Mouse (Mus musculus): Measurements from ENCODE around the gene E330014E10Rik.
"Not testable (repeated sequence)": the region's sequence is repeated elsewhere in the genome, so short reads cannot be mapped to it uniquely, and the experiment has no call there.

E330014E10Rik gene

DNA sequence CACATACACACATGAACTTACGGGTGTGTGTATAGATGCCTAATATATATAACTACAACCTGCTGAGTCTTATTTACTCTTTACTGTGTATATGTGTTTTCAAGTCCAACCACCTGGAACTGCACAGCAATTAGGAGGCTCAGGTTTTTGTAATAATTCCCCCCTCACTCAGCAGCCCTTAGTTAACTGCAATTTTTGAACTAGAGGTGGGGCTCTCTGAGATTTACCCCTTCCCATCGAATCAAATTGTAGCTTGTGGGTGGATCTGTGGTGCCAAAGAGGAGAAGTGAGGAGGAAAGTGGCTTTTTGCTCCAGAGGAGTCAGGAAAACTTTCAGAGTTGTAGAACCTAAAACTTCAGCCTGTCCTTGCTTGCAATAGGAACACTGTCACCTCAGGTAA lies at the start of gene E330014E10Rik:
E330014E10Rik (plus strand) TSS at position 301 of the 400 bp plus-strand sequence.
- not testable (repeated sequence) for DNase-seq

DNA sequence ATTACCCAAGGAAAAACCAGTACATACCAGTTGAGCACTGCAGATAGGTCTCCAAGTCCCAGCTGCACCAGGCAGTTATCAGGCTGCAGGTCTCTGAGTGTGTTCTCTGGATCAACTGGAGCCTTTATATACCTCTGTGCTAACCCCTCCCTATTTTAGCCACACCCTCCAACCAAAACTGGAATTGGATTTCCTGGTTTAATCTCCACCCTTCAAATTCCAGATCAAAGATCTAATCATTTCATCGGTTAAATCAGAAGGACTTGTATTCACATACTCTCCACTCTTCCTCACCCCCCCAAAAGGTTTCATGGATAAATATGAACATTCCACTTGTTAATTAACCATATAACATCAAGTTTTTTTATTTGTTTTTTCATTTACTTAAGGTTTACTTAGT lies 39.7 kb upstream of the E330014E10Rik start, which contains the start of gene Gm7978:
Gm7978 (minus strand) TSS at position 101 of the 400 bp plus-strand sequence.
- not testable (repeated sequence) for DNase-seq

DNA sequence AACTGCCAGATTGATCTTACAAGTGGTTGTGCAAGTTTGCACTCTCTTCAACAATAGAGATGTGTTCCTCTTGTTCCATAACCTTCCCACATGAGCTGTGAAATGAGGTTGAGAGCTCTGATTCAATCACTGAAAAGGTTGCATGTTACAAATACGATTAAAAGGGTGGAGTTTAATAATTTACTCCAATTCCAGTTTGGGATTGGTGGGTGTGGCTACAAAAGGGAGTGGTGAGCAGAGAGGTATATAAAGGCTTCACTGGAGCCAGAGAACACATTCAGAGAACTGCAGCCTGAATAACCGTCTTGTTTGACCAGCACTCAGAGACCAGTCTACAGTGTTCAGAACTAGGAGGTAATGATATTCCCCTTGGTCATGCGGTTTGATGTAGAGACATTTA lies 34.1 kb upstream of the E330014E10Rik start, which contains the start of gene Gm7982:
Gm7982 (plus strand) TSS at position 301 of the 400 bp plus-strand sequence.
- not testable (repeated sequence) for DNase-seq

DNA sequence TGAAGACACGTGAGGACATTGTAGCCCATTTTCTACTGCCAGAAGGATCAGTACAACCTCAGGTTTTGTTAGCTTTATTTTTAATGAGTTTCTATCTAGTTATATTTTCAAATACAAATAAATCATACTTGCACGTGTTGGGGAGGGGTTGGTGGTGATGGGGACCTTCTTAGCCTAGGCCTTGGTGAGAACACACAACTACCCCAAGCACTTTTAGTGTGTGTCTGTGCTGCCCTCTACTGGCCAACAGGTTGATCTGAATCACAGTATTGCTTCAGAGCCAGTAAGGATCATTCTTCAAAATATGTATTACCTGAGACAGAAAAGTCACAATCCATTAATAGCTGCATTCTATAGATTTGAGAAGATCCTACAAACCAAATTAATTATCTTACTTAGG lies 35.1 kb downstream of the E330014E10Rik start:
- peak; percentile 3 to 5 for DNase-seq

DNA sequence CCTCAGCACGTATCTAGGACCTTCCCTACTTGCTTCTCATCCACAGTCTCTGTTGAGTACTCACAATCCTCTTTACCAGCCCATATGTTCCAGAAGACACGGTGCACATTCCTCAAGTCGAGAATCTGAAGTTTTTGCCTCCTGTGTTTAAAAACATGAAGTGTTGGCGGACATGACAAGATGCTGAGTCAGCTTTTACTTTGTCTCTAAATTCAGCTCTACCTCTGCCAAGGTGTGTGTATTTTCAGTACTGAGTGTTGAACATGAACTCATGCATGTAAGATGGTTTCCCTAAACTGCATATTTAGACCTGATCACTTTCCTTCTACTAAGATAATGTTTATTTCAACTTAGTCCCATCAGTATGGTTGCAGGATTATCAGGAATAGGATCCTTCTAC lies 60.8 kb downstream of the E330014E10Rik start:
- DNase-seq, result no peak

DNA sequence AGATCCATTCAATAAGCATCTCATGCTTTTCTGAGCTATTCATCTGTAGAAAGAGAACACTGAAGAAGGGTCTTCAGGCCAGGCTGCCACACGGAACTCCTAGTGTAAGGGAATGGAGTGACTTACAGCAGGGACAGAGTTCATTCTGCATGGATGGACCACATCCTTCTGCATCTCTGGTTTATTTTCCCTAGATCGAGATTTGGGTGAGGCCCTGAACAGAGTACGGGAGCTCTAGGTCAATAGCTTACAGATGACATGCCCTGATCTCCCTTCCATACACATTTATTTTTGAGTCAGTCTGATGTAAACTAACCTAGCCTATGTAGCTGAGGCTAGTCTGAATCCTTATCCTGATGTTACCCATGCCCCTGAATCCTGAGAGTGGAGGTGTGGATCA lies 78.2 kb downstream of the E330014E10Rik start:
- DNase-seq, result no peak

Data from cerebellum, adult 18-20 months (tissue).